Mouse (Mus musculus) MEL (cell line): ENCODE data around the gene Sema6d. TPM values are rescaled to one million over a fixed set of nuclear protein-coding genes. Genes with fewer than 3 reads are reported as not detected.

ENCODE experiments used
- DNase-seq: peaks from one replicate; pipeline ENCODE4 v3.0.0; 2011; ENCODE audit warnings: low read depth, low spot score
- H3K27ac ChIP-seq: 2 replicates; pipeline ENCODE4 v1.5.1; 2012; ENCODE audit warnings: low read depth, mild to moderate bottlenecking, control low read depth, low read length, moderate library complexity; ENCODE audit not compliant: control insufficient read depth
- H3K27me3 ChIP-seq, 2 experiments: fragments of 150-350 bp in 1 of 2; sonication (generic) in 1 of 2; 2 replicates each; pipeline ENCODE4 v1.6.1; 2012; ENCODE audit warnings: low read length in 2 of 2, mild to moderate bottlenecking in 2 of 2, improper control_type of control experiment in 1 of 2, moderate library complexity in 1 of 2; ENCODE audit not compliant: insufficient read depth in 2 of 2, control insufficient read depth in 1 of 2
- H3K36me3 ChIP-seq, 2 experiments: 2 replicates each; pipeline ENCODE4 v1.6.1; 2012 to 2014; ENCODE audit warnings: low read length in 2 of 2, improper control_type of control experiment in 1 of 2, inconsistent platforms in 1 of 2, mild to moderate bottlenecking in 1 of 2; ENCODE audit not compliant: insufficient read depth in 2 of 2, control insufficient read depth in 1 of 2
- H3K4me1 ChIP-seq, 2 experiments: fragments of 150-350 bp in 1 of 2; sonication (generic) in 1 of 2; 2 replicates each; pipeline ENCODE4 v1.6.1; 2012; ENCODE audit warnings: low read length in 2 of 2, improper control_type of control experiment in 1 of 2, mild to moderate bottlenecking in 1 of 2; ENCODE audit not compliant: insufficient read depth in 2 of 2, control insufficient read depth in 1 of 2
- H3K4me3 ChIP-seq, 2 experiments: fragments of 150-350 bp in 1 of 2; sonication (generic) in 1 of 2; 2 replicates each; pipeline ENCODE4 v1.5.1; 2012; ENCODE audit warnings: low read depth in 2 of 2, low read length in 2 of 2, mild to moderate bottlenecking in 2 of 2, moderate library complexity in 2 of 2, control low read depth in 1 of 2, improper control_type of control experiment in 1 of 2; ENCODE audit not compliant: control insufficient read depth in 1 of 2, insufficient read depth in 1 of 2
- H3K79me2 ChIP-seq: 2 replicates; pipeline ENCODE4 v1.6.1; 2012; ENCODE audit warnings: mild to moderate bottlenecking, low read length, moderate library complexity; ENCODE audit not compliant: control insufficient read depth, poor library complexity, insufficient read depth
- H3K9ac ChIP-seq: 2 replicates; pipeline ENCODE4 v1.6.1; 2012; ENCODE audit warnings: low read depth, mild to moderate bottlenecking, control low read depth, low read length, moderate library complexity; ENCODE audit not compliant: control insufficient read depth, poor library complexity, severe bottlenecking
- H3K9me3 ChIP-seq: fragments of 150-350 bp; sonication (generic); replicated peaks from 2 replicates; pipeline ENCODE4 v1.6.1; 2012; ENCODE audit warnings: mild to moderate bottlenecking, low read length, improper control_type of control experiment, moderate library complexity; ENCODE audit not compliant: insufficient read depth
- BHLHE40 ChIP-seq: IDR thresholded peaks from 2 replicates; pipeline ENCODE4 v1.6.1; 2012; ENCODE audit warnings: low read depth, mild to moderate bottlenecking, inconsistent platforms, low read length, improper control_type of control experiment, borderline replicate concordance
- CHD1 ChIP-seq: IDR thresholded peaks from 2 replicates; pipeline ENCODE4 v1.6.1; 2012; ENCODE audit warnings: low read depth, mild to moderate bottlenecking, inconsistent platforms, low read length, improper control_type of control experiment
- CHD2 ChIP-seq: IDR thresholded peaks from 2 replicates; pipeline ENCODE4 v1.6.1; 2011; ENCODE audit warnings: low read length, improper control_type of control experiment
- CTCF ChIP-seq, 3 experiments: IDR thresholded peaks in 2 of 3; conservative IDR thresholded peaks in 1 of 3; 2 replicates each; pipeline ENCODE4 v1.5.1; 2011 to 2012; ENCODE audit warnings: low read length in 3 of 3, low read depth in 2 of 3, mild to moderate bottlenecking in 2 of 3, improper control_type of control experiment in 1 of 3, inconsistent platforms in 1 of 3, mixed read lengths in 1 of 3, moderate library complexity in 1 of 3; ENCODE audit not compliant: control insufficient read depth in 1 of 3, insufficient read depth in 1 of 3, poor library complexity in 1 of 3, severe bottlenecking in 1 of 3
- E2F4 ChIP-seq: IDR thresholded peaks from 2 replicates; pipeline ENCODE4 v1.6.1; 2011; ENCODE audit warnings: low read depth, low read length, improper control_type of control experiment, borderline replicate concordance
- ELF1 ChIP-seq: IDR thresholded peaks from 2 replicates; pipeline ENCODE4 v1.6.1; 2014; ENCODE audit warnings: low read depth, mild to moderate bottlenecking, inconsistent platforms, low read length, improper control_type of control experiment, moderate library complexity
- EP300 ChIP-seq, 2 experiments: IDR thresholded peaks; 2 replicates each; pipeline ENCODE4 v1.6.1; 2011; ENCODE audit warnings: improper control_type of control experiment in 2 of 2, low read length in 2 of 2, low read depth in 1 of 2, mild to moderate bottlenecking in 1 of 2
- ETS1 ChIP-seq: IDR thresholded peaks from 2 replicates; pipeline ENCODE4 v1.6.1; 2012; ENCODE audit warnings: low read depth, mild to moderate bottlenecking, inconsistent platforms, low read length, improper control_type of control experiment, moderate library complexity
- GATA1 ChIP-seq: IDR thresholded peaks from 2 replicates; pipeline ENCODE4 v1.6.1; 2011; ENCODE audit warnings: low read depth, low read length, improper control_type of control experiment
- JUND ChIP-seq: IDR thresholded peaks from 2 replicates; pipeline ENCODE4 v1.6.1; 2011; ENCODE audit warnings: low read depth, mild to moderate bottlenecking, improper control_type of control experiment, low read length
- MAFK ChIP-seq: IDR thresholded peaks from 2 replicates; pipeline ENCODE4 v1.6.1; 2011; ENCODE audit warnings: low read depth, mild to moderate bottlenecking, low read length, improper control_type of control experiment, borderline replicate concordance
- MEF2A ChIP-seq: IDR thresholded peaks from 2 replicates; pipeline ENCODE4 v1.6.1; 2014; ENCODE audit warnings: low read depth, mild to moderate bottlenecking, inconsistent platforms, low read length, improper control_type of control experiment; ENCODE audit not compliant: poor library complexity, insufficient replicate concordance, severe bottlenecking; ENCODE audit errors: extremely low read depth
- MYC ChIP-seq: IDR thresholded peaks from 2 replicates; pipeline ENCODE4 v1.6.1; 2011; ENCODE audit warnings: low read depth, mild to moderate bottlenecking, low read length, improper control_type of control experiment, moderate library complexity
- NELFE ChIP-seq: IDR thresholded peaks from 2 replicates; pipeline ENCODE4 v1.6.1; 2011; ENCODE audit warnings: low read depth, low read length, improper control_type of control experiment
- NRF1 ChIP-seq: IDR thresholded peaks from 2 replicates; pipeline ENCODE4 v1.6.1; 2014; ENCODE audit warnings: low read depth, mild to moderate bottlenecking, inconsistent platforms, low read length, improper control_type of control experiment, moderate library complexity; ENCODE audit not compliant: poor library complexity, insufficient read depth, severe bottlenecking
- POLR2AphosphoS5 ChIP-seq: IDR thresholded peaks from 2 replicates; pipeline ENCODE4 v1.6.1; 2012; ENCODE audit warnings: low read depth, borderline replicate concordance, mild to moderate bottlenecking, inconsistent platforms, low read length, moderate library complexity, mixed read lengths
- RAD21 ChIP-seq: IDR thresholded peaks from 2 replicates; pipeline ENCODE4 v1.6.1; 2011; ENCODE audit warnings: mild to moderate bottlenecking, low read depth, low read length, improper control_type of control experiment
- RCOR1 ChIP-seq: IDR thresholded peaks from 2 replicates; pipeline ENCODE4 v1.6.1; 2012; ENCODE audit warnings: low read depth, mild to moderate bottlenecking, inconsistent platforms, low read length, improper control_type of control experiment
- TAL1 ChIP-seq: IDR thresholded peaks from 2 replicates; pipeline ENCODE4 v1.6.1; 2012; ENCODE audit warnings: mild to moderate bottlenecking, inconsistent platforms, low read length, moderate library complexity, mixed read lengths
- TBP ChIP-seq: IDR thresholded peaks from 2 replicates; pipeline ENCODE4 v1.8.0; 2011; ENCODE audit warnings: low read depth, low read length, improper control_type of control experiment
- UBTF ChIP-seq: IDR thresholded peaks from 2 replicates; pipeline ENCODE4 v1.6.1; 2012; ENCODE audit warnings: low read depth, mild to moderate bottlenecking, inconsistent platforms, low read length, improper control_type of control experiment, moderate library complexity, borderline replicate concordance; ENCODE audit not compliant: insufficient read depth
- USF1 ChIP-seq: IDR thresholded peaks from 2 replicates; pipeline ENCODE4 v1.6.1; 2014; ENCODE audit warnings: low read depth, mild to moderate bottlenecking, inconsistent platforms, low read length, improper control_type of control experiment, moderate library complexity
- USF2 ChIP-seq, 2 experiments: IDR thresholded peaks; 2 replicates each; pipeline ENCODE4 v1.6.1; 2011 to 2012; ENCODE audit warnings: improper control_type of control experiment in 2 of 2, low read length in 2 of 2, borderline replicate concordance in 1 of 2, inconsistent platforms in 1 of 2, low read depth in 1 of 2, mild to moderate bottlenecking in 1 of 2; ENCODE audit not compliant: insufficient read depth in 1 of 2
- ZC3H11A ChIP-seq: IDR thresholded peaks from 2 replicates; pipeline ENCODE4 v1.6.1; 2012; ENCODE audit warnings: low read depth, mild to moderate bottlenecking, inconsistent platforms, low read length, improper control_type of control experiment
- ZKSCAN1 ChIP-seq: IDR thresholded peaks from 2 replicates; pipeline ENCODE4 v1.6.1; 2012; ENCODE audit warnings: low read depth, mild to moderate bottlenecking, inconsistent platforms, low read length, improper control_type of control experiment, moderate library complexity
- ZNF384 ChIP-seq: IDR thresholded peaks from 2 replicates; pipeline ENCODE4 v1.6.1; 2012; ENCODE audit warnings: low read depth, mild to moderate bottlenecking, inconsistent platforms, low read length, improper control_type of control experiment
- polyA plus RNA-seq, 2 experiments: library from polyadenylated mRNA; stranded (reverse) in 1 of 2; unstranded in 1 of 2; fragments of >175 nt in 1 of 2; fragments of >200 nt in 1 of 2; gene quantifications; 2 replicates each; pipeline versions ENCODE4 v1.2.1 to v1.2.4; 2012; ENCODE audit warnings: low replicate concordance in 2 of 2, low read depth in 1 of 2; ENCODE audit not compliant: insufficient read length in 2 of 2, insufficient read depth in 1 of 2, missing spikeins in 1 of 2
- total RNA-seq: library from RNA; depleted of rRNA; stranded (reverse); fragments of 300-350 nt; gene quantifications from 2 replicates; pipeline ENCODE4 v1.2.3, GENCODE M21; 2012

Sema6d gene
- total and polyA plus RNA-seq, 3 experiments: not detected

DNA sequence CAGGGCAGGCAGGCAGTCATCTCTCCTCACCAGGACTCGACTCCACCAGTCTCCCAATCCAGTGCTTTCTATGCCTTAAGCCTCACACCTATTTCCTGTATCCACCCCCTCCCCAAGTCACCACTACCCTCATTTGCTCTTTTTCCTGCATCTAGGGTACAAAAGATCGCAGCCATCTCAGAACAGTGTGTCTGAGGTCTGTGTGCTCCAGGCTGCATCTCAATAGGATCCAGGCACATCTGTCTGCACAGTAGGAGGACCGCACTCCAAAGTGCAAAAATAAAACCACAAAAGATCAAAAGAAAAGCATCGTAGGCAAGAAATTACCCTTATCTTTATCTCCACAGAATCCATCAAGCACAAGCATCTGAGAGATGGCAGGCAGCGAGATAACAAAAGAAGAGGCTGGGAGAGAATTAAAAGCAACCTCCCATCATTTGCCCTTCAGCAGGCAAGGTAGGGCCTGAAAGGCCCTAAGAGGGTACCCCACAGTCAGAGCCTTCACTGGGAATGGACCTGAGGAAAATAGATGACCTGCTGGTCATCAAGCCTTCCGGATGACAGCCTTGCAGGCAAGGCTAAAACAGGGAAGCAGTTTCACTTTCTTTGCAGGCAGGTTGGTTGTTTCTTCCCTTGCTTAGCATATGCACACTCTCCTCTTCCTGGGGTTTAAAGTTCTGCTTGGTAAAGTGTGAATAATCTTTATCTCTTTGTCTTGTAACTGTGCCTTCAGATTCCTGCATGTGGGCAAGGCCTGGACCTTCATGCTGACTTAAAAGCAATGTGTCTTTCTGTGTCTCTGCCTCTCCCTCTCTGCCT, 145.7 kb downstream of the Sema6d start:
- no peak for TF ChIP-seq JUND
- no peak for TF ChIP-seq EP300 (IDR thresholded peaks at IDR 0.05; ENCODE audit: low read depth in 1 of 2, low read length in 2 of 2)
- no peak for TF ChIP-seq RCOR1
- no peak for TF ChIP-seq GATA1
- TF ChIP-seq TBP: no peak
- no peak for TF ChIP-seq UBTF
- no peak for TF ChIP-seq TAL1
- TF ChIP-seq CHD2: no peak
- TF ChIP-seq CTCF (IDR thresholded peaks at IDR 0.05 in 2 of 3, conservative IDR thresholded peaks at IDR 0.05 in 1 of 3; ENCODE audit: control insufficient read depth in 1 of 3, insufficient read depth in 1 of 3, low read depth in 2 of 3, low read length in 3 of 3, poor library complexity in 1 of 3, severe bottlenecking in 1 of 3): no peak
- TF ChIP-seq MEF2A: no peak
- TF ChIP-seq CHD1: no peak
- TF ChIP-seq ZKSCAN1: no peak
- TF ChIP-seq ZNF384: no peak
- no peak for TF ChIP-seq USF2 (IDR thresholded peaks at IDR 0.05; ENCODE audit: borderline replicate concordance in 1 of 2, insufficient read depth in 1 of 2, low read depth in 1 of 2, low read length in 2 of 2)
- no peak for TF ChIP-seq RAD21
- no peak for TF ChIP-seq ZC3H11A
- no peak for TF ChIP-seq BHLHE40
- no peak for TF ChIP-seq ELF1
- TF ChIP-seq NELFE: no peak
- Histone ChIP-seq H3K4me1 (no peaks in the 10 kb centered on the region), H3K36me3 (no peaks in the 10 kb centered on the region), H3K27me3 (no peaks in the 10 kb centered on the region), H3K9me3 (no peaks in the 10 kb centered on the region), H3K27ac (no peak overlapping the region), H3K9ac (no peak overlapping the region), H3K4me3 (no peak overlapping the region), H3K79me2 (no peaks in the 10 kb centered on the region)
- no peak for DNase-seq

DNA sequence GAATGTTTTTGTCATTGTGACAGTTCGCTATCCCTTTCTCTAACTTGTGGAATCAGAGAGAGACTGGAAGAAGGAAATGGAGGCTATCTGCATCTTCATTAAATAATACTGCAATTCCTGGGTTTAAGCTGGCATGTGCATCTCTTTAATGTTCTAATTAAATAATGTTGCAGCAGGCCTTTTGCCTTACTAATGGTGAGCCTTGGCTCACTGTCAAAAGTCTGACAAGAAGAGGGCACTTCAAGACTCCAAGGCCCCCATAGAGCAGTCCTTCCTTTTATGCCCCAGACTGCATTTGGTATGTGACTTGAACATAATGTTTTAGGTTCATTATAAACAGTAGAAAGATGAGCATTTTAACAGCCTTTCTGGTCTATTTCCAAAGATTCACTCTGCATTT, 147.1 kb downstream of the Sema6d start:
- DNase-seq: no peak
- Histone ChIP-seq H3K9me3 (no peaks in the 10 kb centered on the region), H3K27me3 (no peaks in the 10 kb centered on the region), H3K79me2 (no peaks in the 10 kb centered on the region), H3K27ac (no peak overlapping the region), H3K9ac (no peak overlapping the region), H3K4me3 (no peak overlapping the region), H3K4me1 (no peaks in the 10 kb centered on the region), H3K36me3 (no peaks in the 10 kb centered on the region)
- TF ChIP-seq ZNF384 (no peak), MAFK (no peak), EP300 (IDR thresholded peaks at IDR 0.05; ENCODE audit: low read depth in 1 of 2, low read length in 2 of 2) (no peak), UBTF (no peak), NRF1 (no peak), E2F4 (no peak), GATA1 (no peak), POLR2AphosphoS5 (no peak), USF1 (no peak), ETS1 (no peak), MYC (no peak), JUND (no peak), USF2 (IDR thresholded peaks at IDR 0.05; ENCODE audit: borderline replicate concordance in 1 of 2, insufficient read depth in 1 of 2, low read depth in 1 of 2, low read length in 2 of 2) (no peak), ZKSCAN1 (no peak)
